ENCODE assay signal across 14 mouse cellular contexts in the genomic region with DNA sequence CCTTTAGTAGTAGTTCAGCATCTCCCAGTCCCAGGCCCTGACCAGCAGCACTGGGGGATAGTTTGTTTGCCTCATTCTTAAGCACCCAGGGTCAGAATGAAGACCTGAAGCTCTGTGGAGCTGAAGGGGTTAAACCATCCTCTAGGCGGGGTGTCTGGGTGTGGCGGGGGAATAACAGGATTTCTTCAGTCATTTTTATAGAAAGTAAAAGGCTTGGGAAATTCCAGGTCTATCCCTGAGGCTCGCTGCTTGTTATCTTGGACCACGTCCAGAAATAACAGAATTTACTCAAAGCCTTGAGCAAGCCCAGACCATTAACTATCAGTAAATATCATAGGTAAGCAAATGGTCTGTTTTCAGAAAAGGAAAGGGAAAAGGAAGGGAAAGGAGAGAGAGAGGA. TPM values are rescaled to one million over a fixed set of nuclear protein-coding genes. Genes with fewer than 3 reads are reported as not detected.
DNase-seq lines count a peak whose midpoint lies in the region; ATAC-seq and TF ChIP-seq lines count a peak whose summit lies in the region.
"Had no signal": no experiment of that assay in that cellular context is flagged by ENCODE, and none has a peak within 500 bp of the region (broad histone marks: within the 10 kb centered on the region; RNA-seq: fewer than 3 reads in every experiment).

No protein-coding gene starts in this region.

- H3K9ac ChIP-seq in kidney, postnatal 0 days (ENCODE audit: low read depth, low read length) = no peak overlapping the region
- H3K9ac ChIP-seq in heart, embryonic 16.5 days (ENCODE audit: low read length) = no peak overlapping the region
- H3K9ac ChIP-seq: liver, embryonic 13.5 days; neural tube, embryonic 12.5 days had no signal

- DNase-seq in heart, adult 11 months = peak; percentile 89
- no peak for DNase-seq in heart, adult 8-10 months (ENCODE audit: low spot score)
- DNase-seq in kidney, postnatal 0 days (ENCODE audit: low spot score) = peak; percentile 55
- no peak for DNase-seq in kidney, postnatal 25 days
- DNase-seq in adipocyte (ENCODE audit: low spot score) = peak; percentile 20
- DNase-seq in ovary, postnatal 10 days (ENCODE audit: low spot score) = no peak
- DNase-seq: adrenal gland, postnatal 25 days; cerebellum, adult 8-10 months; liver, embryonic 13.5 days had no signal

- no peaks in the 10 kb centered on the region for H3K9me3 ChIP-seq in kidney, postnatal 0 days (replicated peaks; ENCODE audit: low read length)
- H3K9me3 ChIP-seq in heart, embryonic 16.5 days (replicated peaks; ENCODE audit: control insufficient read depth, low read length) = no peaks in the 10 kb centered on the region
- H3K9me3 ChIP-seq: liver, embryonic 13.5 days; neural tube, embryonic 12.5 days had no signal

- no peak for TF ChIP-seq CTCF in kidney, postnatal 0 days (IDR thresholded peaks at IDR 0.05; ENCODE audit: low read depth)

- H3K27me3 ChIP-seq in kidney, postnatal 0 days (ENCODE audit: insufficient read depth, low read length) = no peaks in the 10 kb centered on the region
- no peaks in the 10 kb centered on the region for H3K27me3 ChIP-seq in heart, embryonic 16.5 days (ENCODE audit: control insufficient read depth, insufficient read depth, low read length)
- H3K27me3 ChIP-seq: liver, embryonic 13.5 days; neural tube, embryonic 12.5 days; Patski had no signal

- H3K4me2 ChIP-seq in kidney, postnatal 0 days (ENCODE audit: low read length) = no peak overlapping the region
- no peak overlapping the region for H3K4me2 ChIP-seq in heart, embryonic 16.5 days (ENCODE audit: low read depth, low read length)
- H3K4me2 ChIP-seq: liver, embryonic 13.5 days; neural tube, embryonic 12.5 days had no signal

- H3K36me3 ChIP-seq in kidney, postnatal 0 days (ENCODE audit: insufficient read depth, low read length) = no peaks in the 10 kb centered on the region
- H3K36me3 ChIP-seq in heart, embryonic 16.5 days (ENCODE audit: control insufficient read depth, insufficient read depth) = no peaks in the 10 kb centered on the region
- H3K36me3 ChIP-seq: liver, embryonic 13.5 days; neural tube, embryonic 12.5 days had no signal

- 11% methylated on average over 4 of the region's 4 CpGs for WGBS in kidney, postnatal 0 days
- 21% methylated on average over 4 of the region's 4 CpGs for WGBS in heart, embryonic 16.5 days

- no peak overlapping the region for H3K4me3 ChIP-seq in kidney, postnatal 0 days (replicated peaks; ENCODE audit: low read depth, low read length)
- H3K4me3 ChIP-seq in heart, embryonic 16.5 days (ENCODE audit: low read length) = no peak overlapping the region
- H3K4me3 ChIP-seq: liver, embryonic 13.5 days; megakaryocyte, embryonic 14.5 days; neural tube, embryonic 12.5 days had no signal

- ATAC-seq in kidney, postnatal 0 days (replicated peaks; ENCODE audit: low FRiP score, low read depth) = no peak
- peak; percentile 49; the same call in 1 of the 2 replicates for ATAC-seq in heart, embryonic 16.5 days (replicated peaks; ENCODE audit: extremely low read depth, insufficient read depth, low FRiP score)
- no peak for ATAC-seq in frontal cortex, adult (ENCODE audit: low TSS enrichment)
- ATAC-seq: Patski had no signal

- no peak overlapping the region for H3K27ac ChIP-seq in kidney, postnatal 0 days
- H3K27ac ChIP-seq in heart, embryonic 16.5 days (ENCODE audit: low read length) = peak overlapping the region; percentile 69
- H3K27ac ChIP-seq: liver, embryonic 13.5 days; neural tube, embryonic 12.5 days had no signal

- H3K4me1 ChIP-seq in kidney, postnatal 0 days (replicated peaks; ENCODE audit: insufficient read depth, low read length) = peaks cover 14% of the 10 kb centered on the region; the same call in 1 of the 2 replicates
- peaks cover 10% of the 10 kb centered on the region for H3K4me1 ChIP-seq in heart, embryonic 16.5 days (ENCODE audit: control insufficient read depth, insufficient read depth, low read length)
- H3K4me1 ChIP-seq: liver, embryonic 13.5 days; megakaryocyte, embryonic 14.5 days had no signal

RNA-seq across cellular contexts. Expression of gene Ankrd55, which starts 39.3 kb away (rescaled TPM):
- 1 to 10 TPM; 1.6 to 2.7 (median 2.4) TPM for total RNA-seq in heart, adult 8-10 months (2022)
- polyA plus RNA-seq in kidney, postnatal 0 days (2015; fragmentation: Nextera tagmentation; extraction: Ambion mirVana) = 0.30 and 0.36 TPM in 2 replicates
- 0.15 and 0.32 TPM in 2 replicates for polyA plus RNA-seq in heart, embryonic 16.5 days (2015; fragmentation: Nextera tagmentation; extraction: Ambion mirVana)

Comparison
In these comparisons a context has a peak if more than half of its experiments do, and no peak if none do; other contexts are left out.
1. DNase-seq: peak in heart, adult 11 months (single experiment), kidney, postnatal 0 days (single experiment) and adipocyte (single experiment); none in heart, adult 8-10 months (single experiment), kidney, postnatal 25 days (0 of 2) and ovary, postnatal 10 days (single experiment).